Mouse (Mus musculus): ENCODE data around the gene Sacs.

Sacs gene

DNA sequence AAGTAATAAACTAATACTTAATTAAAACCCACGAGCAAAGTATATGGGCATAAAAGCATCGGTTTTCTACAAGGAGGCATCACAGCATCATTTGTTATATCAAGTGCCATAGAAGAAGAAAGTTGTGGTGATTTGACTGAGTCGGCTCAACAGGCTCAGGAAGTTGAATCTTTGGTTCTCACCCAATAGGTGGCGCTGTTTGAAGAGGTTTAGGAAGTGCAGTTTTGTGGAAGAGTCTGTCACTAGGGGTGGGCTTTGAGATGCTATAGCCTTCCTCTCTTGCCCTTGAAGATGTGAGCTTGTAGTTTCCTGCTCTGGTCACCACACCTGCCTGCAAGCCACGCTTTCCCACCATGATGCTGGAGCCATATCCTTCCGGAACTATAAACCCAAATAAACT lies 104.4 kb downstream of the Sacs start:
- no peak for DNase-seq

DNA sequence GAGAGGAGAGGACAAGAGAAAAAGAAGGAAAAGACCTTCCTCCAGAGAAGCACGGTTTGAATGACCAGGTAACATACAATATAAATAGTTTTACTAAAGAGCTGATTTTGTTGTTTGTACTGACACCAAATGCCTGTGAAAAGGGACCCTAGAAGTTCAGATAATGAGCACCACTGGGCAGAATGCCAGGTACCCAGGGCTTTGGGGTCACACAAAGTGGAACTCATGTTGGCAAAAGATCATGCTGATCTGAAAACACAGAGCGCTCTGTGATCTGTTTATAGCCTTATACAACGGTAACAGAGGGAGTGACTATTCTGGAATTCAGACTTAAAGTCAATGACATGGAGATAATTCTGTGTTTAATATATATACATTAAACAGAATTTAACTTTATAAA lies 108.2 kb downstream of the Sacs start:
- DNase-seq, result no peak

DNA sequence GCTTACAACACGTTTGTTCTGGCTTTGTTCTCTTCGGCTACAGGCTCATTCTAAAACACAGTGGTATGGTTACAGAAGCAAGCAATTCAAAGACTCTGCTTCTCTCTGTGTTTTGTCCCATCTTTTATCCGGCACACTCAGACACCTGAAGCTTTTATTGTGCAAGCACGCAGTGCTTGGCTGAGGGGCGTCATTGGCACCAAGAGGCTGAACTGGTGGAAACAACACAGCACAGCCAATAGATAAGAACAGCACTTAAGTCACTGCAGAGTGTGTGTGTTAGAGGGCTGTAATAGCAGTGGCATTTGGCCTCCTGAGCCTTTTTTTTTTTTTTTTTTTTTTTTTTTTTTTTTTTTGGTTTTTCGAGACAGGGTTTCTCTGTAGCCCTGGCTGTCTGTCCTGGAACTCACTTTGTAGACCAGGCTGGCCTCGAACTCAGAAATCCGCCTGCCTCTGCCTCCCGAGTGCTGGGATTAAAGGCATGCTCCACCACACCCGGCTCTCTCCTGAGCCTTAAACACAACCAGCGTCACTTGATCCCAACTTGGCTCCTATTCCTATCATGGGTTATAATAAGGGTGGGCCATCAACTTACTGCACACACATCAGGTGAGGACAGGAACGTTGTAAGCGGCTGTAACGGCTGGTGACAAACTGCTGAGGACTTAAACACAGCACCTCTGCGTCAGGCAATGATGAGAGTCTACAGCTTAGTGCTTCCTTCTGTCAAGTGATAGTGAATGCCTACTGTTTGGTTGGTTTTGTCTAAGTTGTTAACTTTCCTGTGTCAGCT lies 114.5 kb downstream of the Sacs start:
- no peak for DNase-seq

DNA sequence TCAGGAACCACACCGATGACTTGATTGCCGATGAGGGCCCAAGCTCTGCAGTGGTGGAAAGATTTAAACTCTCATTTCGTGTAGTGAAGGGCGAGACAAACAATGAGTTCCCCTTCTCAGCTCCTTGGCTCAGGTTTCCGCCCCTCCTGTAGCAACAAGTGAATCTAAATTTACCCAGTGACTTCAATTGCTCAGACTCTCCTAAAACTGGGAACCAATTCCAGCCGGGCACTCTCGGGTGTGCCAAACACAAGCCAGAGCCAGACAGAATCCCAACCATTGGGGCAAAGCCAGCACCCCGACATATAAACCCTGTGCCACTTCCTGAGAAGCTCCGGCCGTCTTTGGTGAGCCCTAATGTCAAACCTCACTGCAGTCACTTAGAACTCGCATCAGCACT lies 120.1 kb downstream of the Sacs start, which contains the start of gene Sgcg:
TSS of gene Sgcg (minus strand) at position 139 of the 400 bp plus-strand sequence.
- no peak for DNase-seq

DNA sequence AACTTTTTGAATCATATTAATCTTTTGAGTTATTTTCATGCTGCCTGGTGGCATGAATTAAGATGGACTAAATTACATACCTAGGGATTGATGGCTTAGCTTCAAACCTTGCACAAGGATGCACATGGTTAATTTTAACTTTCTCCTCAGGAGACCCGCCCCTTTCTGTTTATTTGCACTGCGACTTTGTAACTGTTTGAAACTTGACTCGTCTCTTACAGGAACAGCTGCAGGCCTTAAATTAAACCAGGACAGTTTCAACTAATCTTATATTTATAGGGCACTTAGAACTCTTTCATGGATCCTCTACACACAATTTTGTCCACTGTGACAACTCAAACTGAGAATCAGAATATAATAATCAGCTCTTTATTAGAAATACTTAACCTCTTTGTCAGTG lies 120.8 kb downstream of the Sacs start:
- DNase-seq, result no peak

DNA sequence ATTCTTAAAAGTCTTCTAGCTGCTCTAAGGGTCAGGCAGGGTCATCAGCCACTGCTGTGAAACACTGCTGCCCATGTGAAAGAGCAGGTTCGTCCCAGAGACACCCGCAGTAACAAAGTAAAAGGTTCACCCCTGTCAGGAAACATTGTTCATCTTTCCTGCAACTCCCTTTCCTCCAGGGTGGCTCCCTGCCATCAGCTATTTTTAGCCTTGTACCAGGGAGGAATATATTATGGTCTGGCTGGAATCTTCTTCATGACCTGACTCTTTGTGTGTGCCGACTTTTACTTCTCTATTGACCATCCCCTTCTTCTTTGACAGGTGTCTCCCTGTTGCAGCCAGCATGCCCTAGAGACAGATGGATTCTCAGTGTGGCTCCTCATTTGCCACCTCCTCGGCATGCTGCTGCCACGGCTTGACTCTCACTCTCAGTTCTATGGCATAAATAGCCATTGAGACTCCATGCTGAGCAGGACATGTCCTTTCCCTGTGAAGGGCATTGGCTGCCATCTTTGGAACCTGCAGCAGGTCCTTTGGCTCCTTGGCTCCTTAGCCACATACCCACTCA lies 129.7 kb downstream of the Sacs start:
- DNase-seq, result no peak

DNA sequence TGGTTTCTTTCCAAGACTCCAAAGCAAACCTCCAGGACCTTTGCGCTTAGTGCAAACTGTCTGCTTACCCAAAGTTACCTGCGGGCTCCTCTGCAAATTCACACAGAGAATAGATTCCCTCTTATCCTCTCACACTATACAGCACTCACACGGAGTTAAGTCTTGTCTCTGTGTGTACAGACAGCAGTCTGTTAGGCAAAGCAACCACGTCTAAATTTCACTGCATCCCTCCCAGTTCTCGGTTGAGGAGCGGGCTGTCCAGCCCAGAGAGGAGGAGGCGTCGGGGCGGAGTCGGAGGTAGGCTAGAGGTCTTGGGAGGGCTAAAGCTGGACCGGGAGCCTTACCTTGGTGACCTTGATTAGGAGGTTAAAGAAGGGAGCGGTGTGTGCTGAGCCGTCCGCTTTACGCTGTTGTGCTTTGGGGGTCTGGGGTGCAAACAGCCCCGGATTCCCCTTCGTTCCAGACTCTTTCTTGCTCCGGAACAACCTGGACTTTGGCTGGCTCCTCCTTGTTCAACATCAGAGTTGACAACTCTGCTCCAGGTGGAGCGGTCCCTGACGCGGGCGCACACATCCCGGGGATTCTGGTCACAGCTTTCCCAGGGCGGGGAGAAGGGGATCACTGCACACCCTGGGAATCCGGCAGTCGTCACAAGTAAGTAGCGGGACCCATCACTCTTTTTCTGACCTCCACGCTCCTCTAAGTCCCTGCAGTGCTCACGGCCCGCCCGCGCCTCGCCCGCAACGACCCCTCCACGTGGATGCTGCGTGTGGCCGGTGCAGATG lies 136.3 kb downstream of the Sacs start:
- DNase-seq, result peak in 1 of 2 experiments; percentile 18

DNA sequence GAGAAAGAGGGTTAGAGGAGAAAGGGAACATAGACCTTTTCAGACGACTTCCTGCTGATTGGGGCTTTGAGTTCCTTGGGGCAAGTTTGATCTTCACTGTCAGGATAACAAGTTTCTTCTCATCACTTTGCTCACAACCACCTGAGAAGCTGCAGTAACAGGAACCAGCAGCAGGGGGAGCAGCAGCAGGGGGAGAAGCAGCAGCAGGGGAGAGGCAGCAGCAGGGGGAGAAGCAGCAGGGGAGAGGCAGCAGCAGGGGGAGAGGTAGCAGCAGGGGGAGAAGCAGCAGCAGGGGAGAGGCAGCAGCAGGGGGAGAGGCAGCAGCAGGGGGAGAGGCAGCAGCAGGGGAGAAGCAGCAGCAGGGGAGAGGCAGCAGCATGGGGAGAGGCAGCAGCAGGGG lies 139.0 kb downstream of the Sacs start:
- peak; percentile 73 to 77 for DNase-seq

DNA sequence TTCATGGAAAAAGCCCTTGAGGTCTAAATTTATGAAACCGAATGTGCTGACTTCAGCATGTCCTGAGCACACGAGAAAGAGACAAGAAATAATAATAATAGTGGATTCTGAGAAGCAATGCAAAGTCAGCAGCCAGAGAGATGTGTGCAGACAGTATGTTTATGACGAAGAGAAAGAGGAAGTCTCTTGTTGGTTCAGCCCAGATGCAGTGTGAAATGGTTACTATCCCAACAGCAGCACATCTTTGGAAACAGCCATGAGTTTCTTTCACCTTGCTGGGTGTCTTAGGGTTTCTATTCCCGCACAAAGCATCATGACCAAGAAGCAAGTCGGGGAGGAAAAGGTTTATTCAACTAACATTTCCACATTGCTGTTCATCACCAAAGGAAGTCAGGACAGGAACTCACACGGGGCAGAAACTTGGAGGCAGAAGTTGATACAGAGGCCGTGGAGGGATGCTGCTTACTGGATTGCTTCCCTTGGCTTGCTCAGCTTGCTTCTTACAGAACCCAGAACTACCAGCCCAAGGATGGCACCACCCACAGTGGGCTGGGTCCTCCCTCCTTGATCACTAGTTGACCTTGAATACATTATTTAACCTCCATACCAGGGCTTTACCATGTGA lies 140.5 kb downstream of the Sacs start:
- no peak for DNase-seq

DNA sequence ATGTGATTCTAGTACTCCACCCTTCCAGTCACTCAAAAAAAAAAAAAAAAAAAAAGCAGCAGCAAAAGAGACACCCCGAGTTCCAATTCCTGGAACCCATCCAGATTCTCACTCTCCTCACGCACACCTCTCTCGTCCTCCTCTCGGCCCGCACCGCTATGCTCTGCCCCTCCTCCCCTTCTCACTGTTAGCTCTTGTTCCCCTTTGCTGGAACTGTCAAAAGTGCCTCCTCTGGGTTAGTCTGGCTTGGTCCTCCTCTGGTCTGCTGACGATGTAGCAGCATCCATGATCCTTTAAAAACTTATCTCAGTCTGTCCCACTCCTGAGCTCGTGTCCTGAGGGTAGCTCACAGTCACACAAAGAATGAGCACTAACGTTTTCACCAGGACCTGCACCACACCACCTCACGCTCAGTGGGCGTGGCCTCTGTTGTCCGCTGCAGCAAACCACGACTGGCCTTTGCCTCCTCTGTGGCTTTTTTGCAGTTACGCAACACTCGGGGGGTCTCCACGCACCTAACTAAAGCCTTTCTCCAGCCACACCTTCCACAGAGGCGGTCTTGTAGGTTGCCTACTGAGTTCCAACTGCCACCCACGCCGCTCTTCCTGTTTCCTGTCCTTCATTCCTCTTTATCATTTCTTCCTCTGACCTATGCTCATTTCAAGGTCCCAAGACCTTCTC lies 150.5 kb downstream of the Sacs start:
- no peak for DNase-seq
